Mouse (Mus musculus): ENCODE measurements around the gene Gm45234. TPM values are rescaled to one million over a fixed set of nuclear protein-coding genes. Genes with fewer than 3 reads are reported as not detected.

Gene Gm45234
- polyA plus RNA-seq, 1 experiment from 2014 or later = not detected

GRCm38 (mm10) chr6:124758849-124759232, 3.0 kb upstream of the Gm45234 start:
- WGBS = 36% methylated on average over 2 of the region's 2 CpGs
- no peak for ATAC-seq (ENCODE audit: low FRiP score, low TSS enrichment)
- no peak overlapping the region for H3K4me3 ChIP-seq (ENCODE audit: low read depth, low read length)
- H3K36me3 ChIP-seq (ENCODE audit: control insufficient read depth, insufficient read depth, low read length) = no peaks in the 10 kb centered on the region
- H3K4me2 ChIP-seq (replicated peaks; ENCODE audit: low read depth) = peak overlapping the region; percentile 72
- H3K9ac ChIP-seq (ENCODE audit: low read length) = peak overlapping the region; percentile 43
- H3K27ac ChIP-seq (replicated peaks) = peak overlapping the region; percentile 97
- peaks cover 10% of the 10 kb centered on the region for H3K4me1 ChIP-seq (replicated peaks; ENCODE audit: control insufficient read depth, insufficient read depth)
- TF ChIP-seq CTCF (IDR thresholded peaks at IDR 0.05; ENCODE audit: low read depth) (no peak), EP300 (optimal IDR thresholded peaks at IDR 0.05) (no peak)
- no peak for DNase-seq (ENCODE audit: low spot score)
- H3K27me3 ChIP-seq (ENCODE audit: control insufficient read depth, insufficient read depth, low read length) = no peaks in the 10 kb centered on the region
- no peaks in the 10 kb centered on the region for H3K9me3 ChIP-seq (ENCODE audit: control insufficient read depth, low read length)

GRCm38 (mm10) chr6:124757909-124758848, 2.4 kb upstream of the Gm45234 start:
- Histone ChIP-seq H3K4me3 (ENCODE audit: low read depth, low read length) (peak overlapping the region; percentile 76), H3K4me2 (replicated peaks; ENCODE audit: low read depth) (peak overlapping the region; percentile 72), H3K27ac (replicated peaks) (peak overlapping the region; percentile 97), H3K9ac (ENCODE audit: low read length) (peak overlapping the region; percentile 94), H3K4me1 (replicated peaks; ENCODE audit: control insufficient read depth, insufficient read depth) (peaks cover 10% of the 10 kb centered on the region), H3K27me3 (ENCODE audit: control insufficient read depth, insufficient read depth, low read length) (no peaks in the 10 kb centered on the region), H3K36me3 (ENCODE audit: control insufficient read depth, insufficient read depth, low read length) (no peaks in the 10 kb centered on the region), H3K9me3 (ENCODE audit: control insufficient read depth, low read length) (no peaks in the 10 kb centered on the region)
- ATAC-seq (ENCODE audit: low FRiP score, low TSS enrichment) (peak; percentile 5; the same call in 1 of the 2 replicates), DNase-seq (ENCODE audit: low spot score) (no peak)
- TF ChIP-seq CTCF (IDR thresholded peaks at IDR 0.05; ENCODE audit: low read depth) (no peak), EP300 (optimal IDR thresholded peaks at IDR 0.05) (no peak)
- WGBS = 34% methylated on average over 5 of the region's 5 CpGs

GRCm38 (mm10) chr6:124757351-124757880, 1.6 kb upstream of the Gm45234 start:
- 8% methylated on average over 5 of the region's 5 CpGs for WGBS
- DNase-seq (ENCODE audit: low spot score) = no peak
- TF ChIP-seq CTCF (IDR thresholded peaks at IDR 0.05; ENCODE audit: low read depth) (no peak), EP300 (optimal IDR thresholded peaks at IDR 0.05) (no peak)
- peak overlapping the region; percentile 76 for H3K4me3 ChIP-seq (ENCODE audit: low read depth, low read length)
- H3K9me3 ChIP-seq (ENCODE audit: control insufficient read depth, low read length) = no peaks in the 10 kb centered on the region
- peaks cover 10% of the 10 kb centered on the region for H3K4me1 ChIP-seq (replicated peaks; ENCODE audit: control insufficient read depth, insufficient read depth)
- H3K27ac ChIP-seq (replicated peaks) = peak overlapping the region; percentile 97
- ATAC-seq (ENCODE audit: low FRiP score, low TSS enrichment) = no peak
- peak overlapping the region; percentile 94 for H3K9ac ChIP-seq (ENCODE audit: low read length)
- peak overlapping the region; percentile 72 for H3K4me2 ChIP-seq (replicated peaks; ENCODE audit: low read depth)
- no peaks in the 10 kb centered on the region for H3K36me3 ChIP-seq (ENCODE audit: control insufficient read depth, insufficient read depth, low read length)
- H3K27me3 ChIP-seq (ENCODE audit: control insufficient read depth, insufficient read depth, low read length) = no peaks in the 10 kb centered on the region

- Histone ChIP-seq H3K27me3 (ENCODE audit: control insufficient read depth, insufficient read depth, low read length) (no peaks in the 10 kb centered on the region), H3K4me1 (replicated peaks; ENCODE audit: control insufficient read depth, insufficient read depth) (peaks cover 10% of the 10 kb centered on the region), H3K27ac (replicated peaks) (peak overlapping the region; percentile 97), H3K9me3 (ENCODE audit: control insufficient read depth, low read length) (no peaks in the 10 kb centered on the region), H3K4me2 (replicated peaks; ENCODE audit: low read depth) (peak overlapping the region; percentile 72), H3K4me3 (ENCODE audit: low read depth, low read length) (peak overlapping the region; percentile 76), H3K9ac (ENCODE audit: low read length) (peak overlapping the region; percentile 94), H3K36me3 (ENCODE audit: control insufficient read depth, insufficient read depth, low read length) (no peaks in the 10 kb centered on the region)
- TF ChIP-seq EP300 (optimal IDR thresholded peaks at IDR 0.05) = peak; percentile 35
- no peak for TF ChIP-seq CTCF (IDR thresholded peaks at IDR 0.05; ENCODE audit: low read depth)
- peak; percentile 88 for DNase-seq (ENCODE audit: low spot score)
- WGBS = under 1% methylated on average over 47 of the region's 54 CpGs
- peak; percentile 76 for ATAC-seq (ENCODE audit: low FRiP score, low TSS enrichment)
Measured at GRCm38 (mm10) chr6:124756652-124757350, 980 bp upstream of the Gm45234 start.

- ATAC-seq (ENCODE audit: low FRiP score, low TSS enrichment) = no peak
- 3% methylated on average over 3 of the region's 3 CpGs for WGBS
- DNase-seq (ENCODE audit: low spot score) = no peak
- Histone ChIP-seq H3K4me2 (replicated peaks; ENCODE audit: low read depth) (peak overlapping the region; percentile 72), H3K9me3 (ENCODE audit: control insufficient read depth, low read length) (no peaks in the 10 kb centered on the region), H3K9ac (ENCODE audit: low read length) (peak overlapping the region; percentile 94), H3K36me3 (ENCODE audit: control insufficient read depth, insufficient read depth, low read length) (no peaks in the 10 kb centered on the region), H3K27me3 (ENCODE audit: control insufficient read depth, insufficient read depth, low read length) (no peaks in the 10 kb centered on the region), H3K4me1 (replicated peaks; ENCODE audit: control insufficient read depth, insufficient read depth) (peaks cover 10% of the 10 kb centered on the region), H3K27ac (replicated peaks) (peak overlapping the region; percentile 97), H3K4me3 (ENCODE audit: low read depth, low read length) (peak overlapping the region; percentile 76)
- TF ChIP-seq CTCF (IDR thresholded peaks at IDR 0.05; ENCODE audit: low read depth) (no peak), EP300 (optimal IDR thresholded peaks at IDR 0.05) (no peak)
Measured at GRCm38 (mm10) chr6:124755306-124755705, 515 bp downstream of the Gm45234 start.
